Mouse (Mus musculus) urinary bladder, postnatal 14 days (tissue): ENCODE data around the gene Cdc42ep4.

Source experiments
- DNase-seq: peaks from one replicate; pipeline ENCODE4 v3.0.0; 2021; ENCODE audit warnings: low spot score

Cdc42ep4 gene

DNA sequence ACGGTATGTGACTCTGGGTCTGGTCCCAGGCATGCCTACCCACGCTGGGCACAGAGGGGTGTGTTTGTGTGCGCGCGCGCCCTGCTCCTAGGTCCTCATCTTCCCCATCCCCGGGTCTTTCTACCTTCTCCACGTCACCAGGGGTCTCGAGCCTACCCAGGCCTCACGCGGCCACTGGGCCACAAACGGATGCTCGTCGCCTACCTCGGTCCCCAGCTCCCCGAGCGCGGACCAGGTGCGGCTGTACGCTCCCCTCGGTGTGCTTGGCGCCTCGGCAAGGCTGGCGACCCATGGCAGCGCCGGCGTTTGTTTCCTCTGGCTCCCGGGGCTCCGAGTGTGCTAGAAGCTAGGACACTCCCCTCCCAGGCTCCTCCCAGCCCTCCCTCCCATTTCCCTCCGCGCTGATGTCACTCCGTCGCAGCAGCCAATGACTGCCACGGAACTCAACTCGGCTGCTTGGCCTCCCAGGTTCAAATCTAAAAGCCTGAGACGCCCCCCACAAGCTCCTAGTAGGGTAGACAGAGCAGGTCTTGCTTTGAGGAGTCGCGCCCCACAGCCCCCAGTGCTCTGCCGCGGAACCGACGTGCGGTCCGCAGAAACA lies at the start of gene Cdc42ep4:
TSS of gene Cdc42ep4 (minus strand) at position 398 of the 601 bp plus-strand sequence.
- peak; percentile 87 for DNase-seq

DNA sequence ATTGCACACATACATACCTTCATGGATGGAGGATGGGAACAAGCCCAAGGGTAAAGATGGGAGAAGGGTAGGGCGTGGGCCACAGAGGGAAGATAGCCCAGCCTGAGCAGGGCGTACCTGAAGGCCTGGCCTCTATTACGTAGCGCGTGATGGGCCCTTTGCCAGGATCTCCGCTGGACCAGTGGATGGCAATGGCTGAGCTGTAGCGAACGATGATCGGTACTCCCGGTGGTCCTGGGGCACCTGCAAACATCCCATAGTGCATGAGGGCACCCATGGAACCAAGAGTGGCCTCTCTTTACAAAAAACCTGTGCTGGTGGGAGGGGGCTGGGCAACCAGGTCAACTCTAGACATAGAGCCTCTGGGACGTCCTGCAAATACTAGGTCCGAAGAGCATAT lies 48.3 kb upstream of the Cdc42ep4 start:
- DNase-seq: no peak

DNA sequence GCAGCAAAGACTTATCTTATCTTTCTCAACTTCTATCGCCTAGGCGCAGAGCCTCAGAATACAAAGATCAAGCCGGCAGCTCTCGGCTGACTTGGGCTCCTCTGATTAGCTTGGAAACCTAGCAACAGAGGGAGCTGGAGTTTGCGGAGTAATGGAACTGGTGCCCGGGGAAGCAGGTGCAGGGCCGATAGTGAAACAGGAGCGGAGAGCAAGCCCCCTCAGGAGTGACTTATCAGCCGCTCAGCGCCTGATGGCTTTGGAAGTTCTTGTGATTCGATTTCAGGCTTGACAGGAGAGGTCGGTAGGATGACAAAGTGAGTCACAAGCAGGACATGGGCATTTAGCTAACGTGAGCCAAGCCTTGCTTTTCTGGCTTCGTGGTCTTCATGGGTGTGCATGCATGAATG lies 47.4 kb upstream of the Cdc42ep4 start:
- DNase-seq: no peak

DNA sequence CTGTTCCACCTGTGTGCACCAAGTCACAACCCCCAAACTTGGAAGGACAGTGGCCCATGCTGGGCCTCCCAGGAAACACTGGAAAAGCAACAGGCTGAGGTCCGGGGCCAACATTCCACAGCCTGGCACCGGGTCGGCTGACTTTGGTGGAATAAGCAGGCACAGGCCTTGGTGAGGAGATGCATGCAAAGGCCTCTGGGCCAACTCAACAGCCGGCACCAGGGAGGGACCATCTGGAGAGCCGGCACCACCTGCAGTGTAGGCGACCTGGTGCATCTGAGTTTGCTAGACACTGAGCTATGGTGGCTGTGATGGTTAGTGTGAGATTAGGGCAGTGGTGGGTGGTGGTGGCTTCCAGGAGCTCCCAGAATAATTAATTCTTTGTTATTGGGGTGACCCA lies 46.3 kb upstream of the Cdc42ep4 start:
- DNase-seq: no peak

DNA sequence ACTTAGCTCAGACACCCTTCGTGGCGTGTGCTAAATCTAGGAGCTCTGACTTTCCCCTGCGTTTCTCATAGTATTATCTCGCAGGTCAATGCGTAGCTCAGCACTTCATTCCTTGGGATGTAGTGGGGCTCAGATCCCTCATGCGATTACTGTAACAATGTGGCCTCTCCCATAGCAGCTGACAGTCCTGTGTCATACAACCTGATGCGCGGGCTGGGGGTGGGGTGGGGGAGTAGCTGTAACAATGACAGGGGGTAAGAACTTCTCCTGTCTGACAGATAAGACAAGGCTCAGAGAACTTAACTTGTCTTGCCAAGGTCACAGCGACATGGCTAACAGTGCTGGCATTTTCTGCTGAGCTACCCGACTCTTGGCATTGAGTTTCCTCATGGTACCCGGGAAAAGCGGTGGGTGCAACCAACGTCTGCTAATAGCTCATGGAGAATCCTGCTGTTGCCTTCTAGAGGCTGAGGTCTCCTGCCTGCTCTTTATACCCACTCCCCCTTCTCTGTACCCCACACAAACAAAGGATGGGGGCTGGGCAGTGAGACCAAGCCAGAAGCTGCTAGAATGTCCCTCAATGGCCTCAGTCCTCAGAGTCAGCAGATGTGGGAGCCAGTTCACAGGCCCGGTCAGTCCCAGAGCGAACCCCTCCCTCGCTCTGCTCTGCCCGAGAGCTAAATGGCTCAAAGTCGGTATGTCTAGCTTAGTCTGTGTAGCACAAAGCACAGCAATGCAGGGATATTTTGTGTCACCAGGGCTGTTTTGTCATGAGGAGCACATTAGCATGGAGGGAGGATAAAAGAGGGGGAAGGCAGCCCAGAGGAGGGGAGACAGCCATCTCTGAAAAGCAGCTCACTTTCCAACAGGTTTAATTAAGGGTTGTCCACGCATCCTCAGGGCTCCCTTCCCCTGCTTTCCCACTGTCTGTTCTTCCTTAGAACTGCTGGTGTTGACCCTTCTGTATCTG lies 45.6 kb upstream of the Cdc42ep4 start:
- no peak for DNase-seq

DNA sequence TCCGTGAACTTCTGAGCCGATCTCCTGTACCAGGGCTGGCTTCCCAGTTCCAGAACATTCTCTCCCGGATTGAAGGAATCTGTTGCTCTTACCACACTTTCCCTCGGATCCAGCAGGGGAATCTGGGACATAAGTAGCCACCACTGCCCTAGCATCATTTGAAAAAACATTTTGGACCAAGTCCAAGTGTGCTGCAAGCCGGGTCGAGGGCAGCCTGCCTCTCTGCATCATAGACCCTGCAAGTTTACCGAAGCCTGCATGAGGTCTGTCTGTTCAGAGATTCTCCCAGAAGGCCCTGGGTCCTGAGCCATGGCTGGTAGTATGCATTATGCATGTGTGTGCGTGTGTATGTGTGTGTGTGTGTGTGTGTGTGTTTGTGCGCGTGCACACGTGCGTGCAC lies 44.2 kb upstream of the Cdc42ep4 start:
- DNase-seq: no peak

DNA sequence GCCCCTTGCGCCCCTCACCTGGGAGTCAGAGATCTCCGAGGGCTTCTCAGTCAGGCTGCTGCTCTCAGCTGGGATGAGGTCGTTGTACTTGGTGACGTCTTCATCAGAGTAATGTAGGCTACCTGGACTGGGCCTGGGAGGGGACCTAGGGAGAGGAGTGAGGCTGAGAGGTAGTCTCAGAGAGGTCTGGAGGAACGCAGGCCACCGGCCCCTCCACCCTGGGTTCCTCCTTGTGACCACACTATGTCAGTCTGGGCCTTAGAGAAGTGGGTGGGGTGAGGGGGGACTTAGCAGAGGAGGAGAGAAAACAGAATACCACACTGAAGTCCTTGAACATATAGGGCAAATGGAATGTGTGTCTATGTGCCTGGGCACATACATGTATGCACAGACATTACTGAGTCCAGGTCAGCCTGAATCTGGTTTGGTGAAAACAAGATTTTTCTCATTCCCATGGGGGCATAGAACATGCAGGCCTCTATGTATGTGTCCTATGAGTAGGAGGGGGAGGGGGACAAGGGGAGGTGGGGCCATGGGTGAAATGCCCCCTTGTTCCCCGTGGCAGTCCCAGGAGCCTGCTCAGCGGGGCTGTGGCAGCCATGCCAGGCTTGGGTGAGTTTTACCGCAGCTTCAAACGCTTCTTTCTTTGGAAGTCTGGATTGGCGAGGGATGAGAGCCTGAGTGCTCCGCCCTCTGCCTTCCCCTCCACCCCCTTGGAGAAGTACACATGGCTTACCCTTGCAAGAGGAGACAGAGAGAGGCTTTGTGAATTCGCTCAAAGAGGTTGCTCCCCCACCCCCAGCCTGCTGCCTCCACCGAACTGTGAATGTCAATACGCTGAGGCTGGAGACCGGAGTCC lies 39.9 kb upstream of the Cdc42ep4 start:
- DNase-seq: no peak

DNA sequence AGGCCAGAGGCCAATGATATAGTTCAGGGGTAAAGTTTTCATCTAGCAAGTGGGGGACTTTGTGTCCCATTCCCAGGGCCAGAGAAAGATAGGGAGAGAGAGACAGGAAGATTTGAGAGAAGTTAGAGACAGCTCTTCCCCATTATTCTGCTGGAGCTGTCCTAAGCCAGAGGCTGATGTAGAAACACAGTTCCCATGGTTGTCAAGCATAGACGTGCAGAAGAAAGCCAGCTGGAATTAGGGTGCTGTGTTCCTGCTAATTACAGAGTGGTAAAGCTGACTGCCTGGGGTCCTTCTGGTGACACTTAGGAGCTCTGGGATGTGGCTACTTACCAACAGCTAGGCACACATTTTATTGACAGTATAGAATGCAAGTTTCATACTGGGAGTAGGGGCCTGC lies 37.4 kb upstream of the Cdc42ep4 start:
- no peak for DNase-seq

DNA sequence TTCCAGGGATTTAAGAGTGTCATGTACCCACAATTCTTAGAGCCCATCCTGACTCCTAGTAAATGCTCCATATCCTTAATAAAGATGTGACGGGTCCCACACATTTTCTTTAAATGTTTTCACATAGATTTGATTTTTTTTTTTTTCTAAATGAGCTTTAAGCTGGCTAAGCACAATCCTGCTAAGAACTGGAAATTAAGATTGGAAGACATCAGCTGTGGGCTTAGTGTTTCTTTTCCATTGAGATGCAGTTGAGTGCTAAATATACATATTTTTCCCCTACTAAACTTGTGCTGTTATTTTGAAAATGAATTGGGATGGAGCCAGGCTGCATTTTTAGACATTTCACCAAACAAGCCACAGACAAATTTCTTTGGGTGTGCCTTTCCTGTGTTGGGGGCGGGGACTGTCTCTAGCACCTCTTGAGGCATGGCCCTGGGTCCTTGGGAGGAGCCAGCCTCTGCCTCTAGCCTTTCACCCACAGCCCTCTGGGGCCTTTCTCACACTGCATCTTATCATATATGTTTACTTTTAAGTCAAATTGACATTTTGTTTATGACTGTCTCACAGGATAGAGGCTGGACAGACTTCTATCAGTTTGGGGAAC lies 36.6 kb upstream of the Cdc42ep4 start:
- no peak for DNase-seq

DNA sequence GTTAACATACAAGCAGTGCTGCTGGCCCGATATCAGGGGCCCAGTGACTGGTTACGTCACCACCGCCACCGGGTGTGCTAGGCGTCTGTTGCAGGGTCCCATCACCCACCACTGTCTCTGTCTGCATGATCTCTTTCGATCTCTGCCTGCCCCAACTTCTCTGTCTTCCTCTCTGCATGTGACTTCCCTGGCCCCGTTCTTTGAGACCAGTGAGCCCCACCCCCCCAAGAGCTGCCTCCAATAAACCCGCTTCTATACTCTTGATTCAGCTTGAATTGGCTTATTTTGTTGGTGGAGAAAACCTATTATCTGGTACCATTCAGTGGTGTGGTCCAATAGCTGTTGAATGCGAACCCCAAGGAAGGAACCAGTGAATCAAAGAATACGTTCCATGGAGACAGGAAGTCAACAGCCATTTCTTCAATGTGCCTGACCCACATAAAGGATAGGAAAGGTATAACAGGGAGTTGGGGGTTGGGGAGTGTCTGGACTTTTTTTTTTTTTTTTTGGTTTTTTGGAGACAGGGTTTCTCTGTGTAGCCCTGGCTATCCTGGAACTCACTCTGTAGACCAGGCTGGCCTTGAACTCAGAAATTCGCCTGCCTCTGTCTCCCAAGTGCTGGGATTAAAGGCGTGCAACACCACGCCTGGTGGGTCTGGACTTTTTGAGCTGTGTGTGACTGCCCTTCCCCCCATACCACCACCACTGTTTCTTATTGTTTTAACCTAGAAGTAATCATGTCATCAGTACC lies 35.9 kb upstream of the Cdc42ep4 start:
- DNase-seq: no peak

DNA sequence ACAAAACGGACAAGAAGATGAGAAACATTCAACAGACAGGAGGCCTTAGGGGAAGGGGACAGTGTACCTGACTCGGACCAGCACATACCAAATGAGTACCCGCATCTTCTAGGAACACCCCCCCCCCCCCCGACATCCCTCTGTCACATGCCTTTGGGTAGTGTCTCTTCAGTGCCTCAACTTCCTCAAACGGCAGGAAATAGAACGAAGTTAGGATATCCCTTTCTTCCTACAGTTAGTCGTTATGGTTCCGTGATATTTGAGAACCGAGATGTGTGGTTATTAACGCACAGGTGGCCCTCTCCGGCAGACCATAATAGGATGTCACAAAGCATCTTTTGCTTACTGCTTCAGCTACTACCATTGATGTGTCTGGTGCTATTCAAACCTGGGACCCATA lies 35.3 kb upstream of the Cdc42ep4 start:
- DNase-seq: no peak

DNA sequence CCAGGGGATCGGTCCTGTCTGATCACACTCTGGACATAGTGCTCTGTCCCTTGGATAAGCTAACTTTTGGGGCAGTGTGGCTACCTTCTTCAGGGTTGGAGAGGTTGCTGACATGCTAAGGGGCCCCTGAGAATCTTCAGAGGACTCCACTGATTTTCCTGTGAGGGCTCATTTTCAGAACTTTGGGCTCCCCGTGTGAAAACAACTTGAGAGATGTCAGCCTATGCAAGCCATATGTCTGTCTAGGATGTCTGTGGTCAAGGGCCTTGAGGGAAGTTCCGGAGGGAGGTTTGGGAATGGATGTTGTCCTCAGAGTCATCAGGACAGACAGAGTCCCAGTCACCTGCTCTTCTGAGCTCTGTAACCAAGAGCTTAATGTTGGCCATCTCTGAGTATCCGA lies 34.7 kb upstream of the Cdc42ep4 start:
- DNase-seq: no peak

DNA sequence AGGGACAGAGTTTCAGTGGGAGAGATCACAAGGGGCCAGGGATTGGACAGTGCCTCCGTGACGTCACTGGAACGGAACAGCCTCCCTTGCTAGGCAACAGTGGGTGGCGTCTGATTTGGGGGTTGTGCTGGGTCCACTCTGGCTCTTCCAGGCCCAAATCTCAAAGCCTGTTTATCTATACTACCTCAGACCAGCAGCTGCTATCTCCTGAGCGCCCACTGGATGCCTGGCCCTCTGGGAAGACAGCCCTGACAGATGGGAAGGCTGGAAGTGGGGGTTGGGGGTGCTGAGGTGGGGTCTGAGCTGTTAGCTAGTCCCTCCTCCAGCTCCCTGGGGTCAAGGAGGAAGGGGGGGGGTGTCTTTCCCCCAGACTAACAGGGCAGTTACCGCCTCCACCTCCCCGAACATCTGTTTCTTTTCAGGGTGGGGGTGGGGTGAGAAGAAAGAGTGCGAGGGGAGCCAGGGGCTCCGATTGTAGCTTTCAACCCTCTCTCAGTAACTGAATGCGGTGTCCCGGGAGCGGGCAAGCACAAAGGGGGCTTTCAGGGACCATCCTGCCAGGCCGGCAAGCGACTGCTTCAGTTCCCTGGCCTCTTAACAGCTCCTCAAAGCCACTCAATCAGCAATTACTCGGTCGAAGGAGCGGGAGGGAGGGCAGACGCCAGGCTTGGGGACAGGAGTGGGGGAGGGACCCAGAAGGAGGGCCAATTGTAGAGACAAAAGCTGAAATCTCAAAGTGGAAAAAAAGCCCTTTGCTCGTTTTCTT lies 33.9 kb upstream of the Cdc42ep4 start:
- peak; percentile 57 for DNase-seq

DNA sequence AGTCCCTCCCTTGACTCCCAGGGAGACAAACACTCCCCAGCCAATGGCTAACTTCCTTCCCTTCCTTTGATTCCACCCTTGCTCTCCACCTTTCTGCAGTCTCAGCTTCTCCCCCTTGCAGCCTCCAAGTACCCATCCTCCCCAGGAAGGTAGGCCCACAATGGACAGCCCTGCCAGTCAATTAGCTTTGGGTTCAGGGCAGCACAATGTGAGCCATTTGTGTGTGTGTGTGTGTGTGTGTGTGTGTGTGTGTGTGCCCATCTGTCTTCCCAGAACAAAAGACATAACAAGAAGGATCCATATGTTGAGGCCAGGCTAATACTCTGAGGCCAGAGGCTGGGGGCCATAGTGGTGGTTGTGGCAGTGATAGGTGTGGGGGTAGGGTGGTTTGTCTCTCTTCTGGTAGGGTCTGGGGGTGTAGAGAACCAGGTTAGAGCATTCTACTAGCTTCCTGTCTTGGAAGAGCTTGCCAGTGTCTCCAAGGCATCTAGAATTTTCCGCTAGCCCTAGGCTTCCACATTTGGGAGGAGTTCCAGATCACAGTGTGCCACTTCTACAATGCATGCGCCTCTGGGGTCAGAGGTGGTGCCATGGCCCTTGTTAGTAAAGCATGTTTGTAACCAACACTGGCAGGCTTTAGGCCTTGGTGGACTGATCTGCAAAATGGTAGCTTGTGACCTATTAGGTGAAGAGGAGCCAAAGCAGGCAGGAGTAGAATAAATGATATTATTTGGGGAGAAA lies 33.1 kb upstream of the Cdc42ep4 start:
- no peak for DNase-seq

DNA sequence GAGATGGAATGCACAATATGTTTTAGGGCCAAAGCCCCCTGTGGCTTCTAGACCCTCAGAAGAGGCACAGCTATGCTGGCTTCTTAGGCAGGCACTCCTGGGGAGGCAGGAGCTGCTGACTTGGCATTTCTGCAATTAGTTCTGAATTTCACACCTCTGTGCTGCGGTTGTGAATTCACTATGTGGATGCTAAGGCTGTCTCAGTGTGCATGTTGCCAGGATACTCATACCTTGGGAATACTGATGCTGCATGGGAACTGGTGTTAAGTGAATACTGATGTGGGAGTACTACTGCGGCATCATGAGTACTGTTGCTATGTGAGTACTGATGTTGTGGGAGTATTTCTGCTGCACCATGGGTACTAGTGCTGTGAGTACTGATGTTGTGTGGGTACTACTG lies 30.8 kb upstream of the Cdc42ep4 start:
- DNase-seq: no peak

DNA sequence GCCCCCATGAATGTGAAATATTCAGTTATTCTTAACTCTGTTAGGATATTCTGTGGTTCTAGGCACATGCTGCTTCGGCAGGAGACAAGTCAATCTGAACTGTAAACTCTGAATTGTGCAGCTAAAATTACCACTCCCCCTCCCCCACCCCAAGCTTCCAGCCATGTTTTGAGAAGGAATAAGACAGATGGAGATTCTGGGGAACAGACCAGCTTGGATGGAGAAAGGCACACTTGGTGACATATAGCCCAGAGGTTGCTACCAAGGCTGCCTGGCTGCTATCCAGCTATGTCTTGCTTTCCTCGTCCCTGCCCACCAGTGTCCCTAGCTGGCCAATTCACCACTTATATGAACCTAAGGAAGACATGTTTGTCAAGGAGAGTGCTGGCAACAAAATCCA lies 30.3 kb upstream of the Cdc42ep4 start:
- no peak for DNase-seq

DNA sequence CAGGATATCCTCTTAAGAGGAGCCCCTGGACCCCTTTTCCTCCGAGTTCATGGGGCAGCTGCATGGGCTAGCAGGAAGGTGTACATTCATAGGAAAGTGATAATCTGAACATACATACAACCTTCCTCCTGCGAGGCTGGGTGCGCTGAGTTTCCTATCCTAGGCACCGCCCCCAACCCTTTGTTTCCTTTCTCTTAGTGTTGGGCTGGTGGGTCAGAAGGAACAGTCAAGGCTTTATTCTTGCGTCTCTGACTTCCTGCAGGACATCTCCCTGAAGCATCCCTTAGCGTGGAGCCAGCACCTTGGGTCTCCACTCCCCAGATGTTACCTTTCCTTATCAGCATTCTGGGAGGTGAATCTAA lies 28.0 kb upstream of the Cdc42ep4 start:
- no peak for DNase-seq

DNA sequence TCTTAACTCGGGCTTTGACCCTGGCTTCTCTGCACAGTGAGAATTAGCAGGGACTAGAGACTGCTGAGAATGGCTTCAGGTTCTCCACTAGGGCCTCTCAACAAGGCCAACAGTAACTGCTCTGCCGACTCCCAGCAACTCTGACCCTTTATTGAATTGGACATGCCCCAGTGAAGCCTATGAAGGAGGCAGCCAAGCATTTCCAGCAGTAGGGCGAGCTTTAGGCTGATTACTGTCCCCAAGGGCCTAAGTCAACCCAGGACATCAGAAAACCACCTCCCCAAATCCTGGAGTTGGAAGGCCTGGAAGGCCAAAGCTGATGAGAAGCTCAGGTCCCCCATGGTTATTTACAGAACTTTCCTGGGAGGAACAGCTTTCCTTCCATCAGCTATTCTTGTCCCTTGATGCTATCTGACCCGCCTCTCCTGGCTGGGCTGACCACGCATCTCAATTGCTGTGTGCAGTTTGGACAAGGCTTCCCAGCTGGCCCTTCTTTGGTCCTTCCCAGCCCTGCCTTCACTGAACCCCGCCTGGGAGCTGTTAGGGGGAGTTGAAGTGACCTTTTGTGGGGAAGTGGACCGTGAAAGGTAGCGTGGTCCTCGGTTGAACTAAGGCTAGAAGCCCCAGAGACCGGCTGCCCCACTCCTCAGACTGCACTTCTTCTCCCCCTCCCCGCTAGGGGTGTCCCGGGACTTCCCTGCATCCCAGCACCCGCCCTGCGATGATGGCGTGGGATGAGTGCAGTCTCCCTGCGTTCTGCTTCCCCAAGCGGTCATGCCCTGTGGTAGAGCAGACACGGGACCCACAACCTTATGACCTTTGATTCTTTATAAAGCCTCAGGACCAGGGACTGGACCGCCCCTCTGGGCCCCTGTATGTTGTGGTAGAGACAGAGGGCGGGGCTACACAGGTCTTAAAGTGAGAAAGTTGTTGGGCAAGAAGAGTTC lies 27.3 kb upstream of the Cdc42ep4 start:
- DNase-seq: peak; percentile 39
